Mouse (Mus musculus) bone marrow macrophage, adult 2 months (primary cell): ENCODE results near the gene Ptpn12.

Source experiments
- CTCF ChIP-seq: IDR thresholded peaks from 2 replicates; pipeline ENCODE4 v1.5.1; 2012; ENCODE audit warnings: low read depth, mild to moderate bottlenecking, low read length, moderate library complexity
- POLR2A ChIP-seq: IDR thresholded peaks from 2 replicates; pipeline ENCODE4 v1.6.1; 2012; ENCODE audit warnings: mild to moderate bottlenecking, low read depth, low read length, borderline replicate concordance

DNA sequence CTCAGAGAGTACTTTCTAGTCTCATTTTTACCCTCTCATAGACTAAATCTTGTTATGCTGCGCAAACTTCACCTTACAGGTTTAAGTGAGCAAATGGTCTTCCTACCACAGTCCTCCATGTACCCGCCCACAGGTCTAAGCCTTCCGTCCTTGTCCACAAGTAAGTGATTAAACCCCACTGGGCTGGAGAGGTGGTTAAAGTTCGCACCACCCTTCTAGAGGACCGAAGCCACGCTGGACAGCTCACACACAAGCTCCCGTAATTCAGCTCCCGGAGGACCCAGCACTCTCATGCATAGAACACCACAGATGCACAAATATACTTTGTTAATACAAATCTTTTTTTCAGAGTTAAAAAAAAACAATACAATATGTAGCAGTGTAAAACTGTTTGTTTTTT lies 69.4 kb downstream of the Ptpn12 start:
- no peak for TF ChIP-seq CTCF
- TF ChIP-seq POLR2A: no peak
